Mouse (Mus musculus) lung, adult 2 months (tissue): Measurements from ENCODE around the gene Rap2b.

Source experiments
- CTCF ChIP-seq: fragments of 200-500 bp; IDR thresholded peaks from 2 replicates; pipeline ENCODE4 v1.5.1; 2011; ENCODE audit warnings: mild to moderate bottlenecking, low read length, control low read depth; ENCODE audit not compliant: insufficient read depth
- POLR2A ChIP-seq: fragments of 200-500 bp; IDR thresholded peaks from 2 replicates; pipeline ENCODE4 v1.6.1; 2011; ENCODE audit warnings: low read depth, mild to moderate bottlenecking, control low read depth, low read length, borderline replicate concordance; ENCODE audit errors: extremely low read depth

DNA sequence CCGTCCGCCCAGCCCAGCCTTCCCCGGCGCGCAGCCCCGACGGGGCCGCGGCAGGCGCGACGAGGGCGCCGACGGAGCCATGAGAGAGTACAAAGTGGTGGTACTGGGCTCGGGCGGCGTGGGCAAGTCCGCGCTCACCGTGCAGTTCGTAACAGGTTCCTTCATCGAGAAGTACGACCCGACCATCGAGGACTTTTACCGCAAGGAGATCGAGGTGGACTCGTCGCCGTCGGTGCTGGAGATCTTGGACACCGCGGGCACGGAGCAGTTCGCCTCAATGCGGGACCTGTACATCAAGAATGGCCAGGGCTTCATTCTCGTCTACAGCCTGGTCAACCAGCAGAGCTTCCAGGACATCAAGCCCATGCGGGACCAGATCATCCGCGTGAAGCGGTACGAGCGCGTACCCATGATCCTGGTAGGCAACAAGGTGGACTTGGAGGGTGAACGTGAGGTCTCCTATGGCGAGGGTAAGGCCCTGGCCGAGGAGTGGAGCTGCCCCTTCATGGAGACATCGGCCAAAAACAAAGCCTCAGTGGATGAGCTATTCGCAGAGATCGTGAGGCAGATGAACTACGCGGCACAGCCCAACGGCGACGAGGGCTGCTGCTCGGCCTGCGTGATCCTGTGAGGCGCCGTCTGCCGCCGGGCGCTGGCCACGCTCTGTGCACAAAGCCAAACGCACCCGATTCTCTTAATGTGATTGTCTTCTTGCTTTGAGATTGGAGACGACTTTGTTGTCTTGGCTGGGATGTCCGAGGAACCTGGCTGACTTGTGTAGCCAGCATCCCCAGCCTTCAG lies 3.7 kb downstream of the Rap2b start:
- no peak for TF ChIP-seq CTCF
- TF ChIP-seq POLR2A, result no peak
